Comparison of ENCODE assay signal across 8 mouse cellular contexts in genomic region chr12:102308457-102309011, GRCm38 (mm10). TPM values are rescaled to one million over a fixed set of nuclear protein-coding genes. Genes with fewer than 3 reads are reported as not detected.
DNase-seq lines count a peak whose midpoint lies in the region; ATAC-seq lines count a peak whose summit lies in the region.

No protein-coding gene starts in this region.

- H3K9me3 ChIP-seq in midbrain, embryonic 16.5 days (replicated peaks; ENCODE audit: control insufficient read depth, low read length, poor library complexity, severe bottlenecking) = no peaks in the 10 kb centered on the region

- H3K9ac ChIP-seq in midbrain, embryonic 16.5 days (ENCODE audit: low read depth, low read length) = no peak overlapping the region

- H3K4me2 ChIP-seq in midbrain, embryonic 16.5 days (ENCODE audit: low read length) = no peak overlapping the region

- no peaks in the 10 kb centered on the region for H3K27me3 ChIP-seq in midbrain, embryonic 16.5 days (ENCODE audit: control insufficient read depth, insufficient read depth, low read depth, low read length)

- peaks cover 5% of the 10 kb centered on the region; the same call in 1 of the 2 replicates for H3K4me1 ChIP-seq in midbrain, embryonic 16.5 days (ENCODE audit: control insufficient read depth, insufficient read depth, low read length)

- DNase-seq in 3T3-L1 (ENCODE audit: low read depth, low spot score) = peak; percentile 63
- peak; percentile 62 to 80 for DNase-seq in frontal cortex, adult 2 months (ENCODE audit: extremely low spot score in 1 of 2, low spot score in 1 of 2)
- peak; percentile 54 for DNase-seq in kidney, adult 18-20 months
- DNase-seq in left cerebral cortex, postnatal 14 days (ENCODE audit: low spot score in 2 of 2) = peak; percentile 69 to 83
- DNase-seq in thymus, postnatal 10 days (ENCODE audit: low spot score in 2 of 2) = peak; percentile 64 to 73
- DNase-seq in yolk sac, embryonic 10.5 days (ENCODE audit: low spot score) = no peak

- intact Hi-C loops in left cerebral cortex, postnatal 14 days (cut with DNase I) = no loop called here

- no peak overlapping the region for H3K4me3 ChIP-seq in midbrain, embryonic 16.5 days (ENCODE audit: low read depth, low read length)

- no peaks in the 10 kb centered on the region for H3K36me3 ChIP-seq in midbrain, embryonic 16.5 days (ENCODE audit: control insufficient read depth, insufficient read depth, low read length)

- WGBS in midbrain, embryonic 16.5 days = 50% methylated on average over 16 of the region's 16 CpGs

- H3K27ac ChIP-seq in midbrain, embryonic 16.5 days (ENCODE audit: low read length) = peak overlapping the region; percentile 9; the same call in 1 of the 2 replicates

- ATAC-seq in CD4-positive, CD25-positive, alpha-beta regulatory T cell, adult 4 months = peak; percentile 88
- ATAC-seq in midbrain, embryonic 16.5 days = peak; percentile 62

RNA-seq across cellular contexts. Expression of gene Rin3, which starts 25.7 kb away (rescaled TPM):
- polyA plus RNA-seq in CD4-positive, CD25-positive, alpha-beta regulatory T cell, adult 4 months (2017; shearing (Covaris generic)) = 10 to 100 TPM; 68.3 to 91.8 TPM
- 1.5 and 1.7 TPM in 2 replicates for polyA plus RNA-seq in frontal cortex, adult 2 months (2012; rRNA removed)
- 1 to 10 TPM; 3.2 to 4.5 TPM for total RNA-seq in left cerebral cortex, postnatal 14 days (2021)
- polyA plus RNA-seq in midbrain, embryonic 16.5 days (2015; fragmentation: Nextera tagmentation; extraction: Ambion mirVana) = 1.6 and 2.8 TPM in 2 replicates

Comparison
In these comparisons a context has a peak if more than half of its experiments do, and no peak if none do; other contexts are left out.
1. RNA of gene Rin3, which starts 25.7 kb away (polyA plus RNA-seq): 68.3 to 91.8 TPM in CD4-positive, CD25-positive, alpha-beta regulatory T cell, adult 4 months; 1.5 to 1.7 TPM in frontal cortex, adult 2 months and 1.6 to 2.8 TPM in midbrain, embryonic 16.5 days; every median in the first group is over 10 times any median in the second.